Mouse (Mus musculus) liver, embryonic 14.5 days (tissue): Measurements from ENCODE around the gene Defa22. TPM values are rescaled to one million over a fixed set of nuclear protein-coding genes. Genes with fewer than 3 reads are reported as not detected.
"Not testable (repeated sequence)": the region's sequence is repeated elsewhere in the genome, so short reads cannot be mapped to it uniquely, and the experiment has no call there.

Experiments
- ATAC-seq: fragments of 200-750 bp; cut with Nextera tagmentation; 2 replicates; pipeline ENCODE4 v1.8.0; 2017; ENCODE audit warnings: moderate number of reproducible peaks, mild to moderate bottlenecking, moderate library complexity; ENCODE audit not compliant: insufficient read depth
- DNase-seq, 3 experiments: peaks; one replicate each; pipeline ENCODE4 v3.0.0-alpha.2; 2012 to 2013; ENCODE audit warnings: low read depth in 3 of 3, low spot score in 3 of 3
- H3K27ac ChIP-seq: fragments of 300-500 bp; sonication (generic); 2 replicates; pipeline ENCODE4 v1.5.1; 2014; ENCODE audit warnings: moderate library complexity, mild to moderate bottlenecking, control low read depth, inconsistent platforms
- H3K27me3 ChIP-seq: fragments of 300-500 bp; sonication (generic); 2 replicates; pipeline ENCODE4 v1.6.1; 2014; ENCODE audit warnings: mild to moderate bottlenecking, low read length, moderate library complexity; ENCODE audit not compliant: control insufficient read depth, insufficient read depth
- H3K36me3 ChIP-seq: fragments of 300-500 bp; sonication (generic); replicated peaks from 2 replicates; pipeline ENCODE4 v1.6.1; 2014; ENCODE audit warnings: low read depth; ENCODE audit not compliant: control insufficient read depth, insufficient read depth
- H3K4me1 ChIP-seq, 2 experiments: fragments of 200-500 bp in 1 of 2; fragments of 300-500 bp in 1 of 2; sonication (generic) in 1 of 2; replicated peaks; 2 replicates each; pipeline ENCODE4 v1.6.1; 2012 to 2014; ENCODE audit warnings: antibody characterized with exemption in 1 of 2, inconsistent platforms in 1 of 2, low read length in 1 of 2; ENCODE audit not compliant: control insufficient read depth in 2 of 2, insufficient read depth in 2 of 2
- H3K4me2 ChIP-seq: fragments of 300-500 bp; sonication (generic); 2 replicates; pipeline ENCODE4 v1.6.1; 2014; ENCODE audit warnings: low read depth, mild to moderate bottlenecking, control low read depth, moderate library complexity
- H3K4me3 ChIP-seq, 2 experiments: fragments of 200-500 bp in 1 of 2; fragments of 300-500 bp in 1 of 2; sonication (generic) in 1 of 2; 2 replicates each; pipeline ENCODE4 v1.5.1; 2012 to 2014; ENCODE audit warnings: low read depth in 2 of 2, low read length in 2 of 2, mild to moderate bottlenecking in 2 of 2, control low read depth in 1 of 2, inconsistent platforms in 1 of 2, moderate library complexity in 1 of 2; ENCODE audit not compliant: insufficient read depth in 1 of 2
- H3K9ac ChIP-seq: fragments of 300-500 bp; sonication (generic); replicated peaks from 2 replicates; pipeline ENCODE4 v1.6.1; 2014; ENCODE audit warnings: mild to moderate bottlenecking, control low read depth, moderate library complexity
- H3K9me3 ChIP-seq: fragments of 300-500 bp; sonication (generic); 2 replicates; pipeline ENCODE4 v1.6.1; 2016; ENCODE audit warnings: low read length, mixed read lengths; ENCODE audit not compliant: control insufficient read depth
- WGBS: fragments of 180-500 bp; shearing (Covaris S2); extraction: QIAGEN DNeasy Blood & Tissue Kit; methylation state at CpG from one replicate; pipeline ENCODE4 v1.1.7; 2014; ENCODE audit not compliant: insufficient replicate concordance; 5-methylcytosine and 5-hydroxymethylcytosine counted together
- polyA plus RNA-seq, 2 experiments: library from polyadenylated mRNA; depleted of rRNA in 1 of 2; stranded (reverse) in 1 of 2; unstranded in 1 of 2; fragments of >200 nt; fragmentation: Nextera tagmentation in 1 of 2; extraction: Ambion mirVana in 1 of 2; gene quantifications; 2 replicates each; pipeline versions ENCODE4 v1.2.1 to v1.2.3; 2012 to 2014

The Defa22 gene
- not detected in 2 replicates for polyA plus RNA-seq (2012; rRNA removed)
- polyA plus RNA-seq (2014; fragmentation: Nextera tagmentation; extraction: Ambion mirVana), result not detected in 2 replicates

DNA sequence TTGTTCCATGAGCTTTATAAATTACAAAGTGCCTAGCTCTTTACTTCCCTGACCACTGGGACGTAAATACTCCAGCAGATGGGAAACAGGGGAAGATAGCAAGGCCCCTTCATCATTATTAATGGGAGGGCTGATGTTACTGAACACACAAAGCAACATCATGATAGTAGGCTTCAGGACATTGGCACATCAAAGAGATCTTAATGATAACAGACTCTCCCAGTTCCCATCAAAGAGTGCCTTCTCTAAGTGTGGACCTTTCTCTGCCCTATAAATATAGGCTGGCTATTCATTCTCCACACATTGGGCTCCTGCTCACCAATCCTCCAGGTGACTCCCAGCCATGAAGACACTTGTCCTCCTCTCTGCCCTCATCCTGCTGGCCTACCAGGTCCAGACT lies at the start of gene Defa22:
TSS of gene Defa22 (plus strand) at position 301 of the 400 bp plus-strand sequence.
- H3K4me1 ChIP-seq, DNase-seq, H3K9me3 ChIP-seq, H3K36me3 ChIP-seq, H3K4me2 ChIP-seq, H3K27me3 ChIP-seq, H3K9ac ChIP-seq, H3K4me3 ChIP-seq, ATAC-seq, H3K27ac ChIP-seq: not testable (repeated sequence)
- no CpG with 5 or more reads among the region's 1 CpGs for WGBS

- H3K9ac ChIP-seq, H3K4me1 ChIP-seq, H3K27me3 ChIP-seq, H3K9me3 ChIP-seq, H3K27ac ChIP-seq, H3K4me3 ChIP-seq, ATAC-seq, H3K36me3 ChIP-seq, H3K4me2 ChIP-seq, DNase-seq: not testable (repeated sequence)
- 33% methylated on average over 3 of the region's 3 CpGs for WGBS
Measured at GRCm38 (mm10) chr8:21134342-21134741, 27.7 kb upstream of the Defa22 start, which contains the start of gene Defa30. Gene Defa30, plus strand, starts transcription at chr8:21134642.

GRCm38 (mm10) chr8:21191314-21191713 lies 29.2 kb downstream of the Defa22 start, which contains the start of gene Defa31:
Gene Defa31, plus strand, starts transcription at chr8:21191614.
- H3K27me3 ChIP-seq, result not testable (repeated sequence)

GRCm38 (mm10) chr8:21201261-21201660 lies 39.2 kb downstream of the Defa22 start, which contains the start of gene Gm15293:
Gene Gm15293, plus strand, starts transcription at chr8:21201561.
- ATAC-seq, H3K4me1 ChIP-seq, H3K36me3 ChIP-seq, H3K9ac ChIP-seq, H3K9me3 ChIP-seq, H3K4me2 ChIP-seq, H3K27ac ChIP-seq, H3K27me3 ChIP-seq, H3K4me3 ChIP-seq, DNase-seq: not testable (repeated sequence)
- no CpG with 5 or more reads among the region's 1 CpGs for WGBS

More at GRCm38 (mm10) chr8:21191314-21191713, 29.2 kb downstream of the Defa22 start, which contains the start of gene Defa31:
- not testable (repeated sequence) for H3K27ac ChIP-seq, H3K4me3 ChIP-seq, H3K9me3 ChIP-seq, H3K4me1 ChIP-seq, H3K9ac ChIP-seq, H3K4me2 ChIP-seq, H3K36me3 ChIP-seq, DNase-seq, ATAC-seq
- WGBS, result no CpG with 5 or more reads among the region's 1 CpGs

Other genes starting within 250 kb of the Defa22 start
- gene Gm6040, start 240.2 kb upstream of the Defa22 start, polyA plus RNA-seq (2012; rRNA removed), result not detected in 2 replicates
- not detected in 2 replicates for gene Gm6040, start 240.2 kb upstream of the Defa22 start, polyA plus RNA-seq (2014; fragmentation: Nextera tagmentation; extraction: Ambion mirVana)
- gene AY761185, start 217.6 kb upstream of the Defa22 start, polyA plus RNA-seq (2012; rRNA removed), result not detected in 2 replicates
- not detected in 2 replicates for gene AY761185, start 217.6 kb upstream of the Defa22 start, polyA plus RNA-seq (2014; fragmentation: Nextera tagmentation; extraction: Ambion mirVana)
- gene Defa21, start 136.7 kb upstream of the Defa22 start, polyA plus RNA-seq (2012; rRNA removed), result not detected in 2 replicates
- not detected in 2 replicates for gene Defa21, start 136.7 kb upstream of the Defa22 start, polyA plus RNA-seq (2014; fragmentation: Nextera tagmentation; extraction: Ambion mirVana)
- gene Defa23, start 107.2 kb upstream of the Defa22 start, polyA plus RNA-seq (2012; rRNA removed), result not detected in 2 replicates
- gene Defa23, start 107.2 kb upstream of the Defa22 start, polyA plus RNA-seq (2014; fragmentation: Nextera tagmentation; extraction: Ambion mirVana), result not detected in 2 replicates
- not detected in 2 replicates for gene Defa35, start 97.2 kb upstream of the Defa22 start, polyA plus RNA-seq (2012; rRNA removed)
- gene Defa35, start 97.2 kb upstream of the Defa22 start, polyA plus RNA-seq (2014; fragmentation: Nextera tagmentation; extraction: Ambion mirVana), result not detected in 2 replicates
- not detected in 2 replicates for gene Defa25, start 77.8 kb upstream of the Defa22 start, polyA plus RNA-seq (2012; rRNA removed)
- gene Defa25, start 77.8 kb upstream of the Defa22 start, polyA plus RNA-seq (2014; fragmentation: Nextera tagmentation; extraction: Ambion mirVana), result not detected in 2 replicates
- gene Gm14851, start 66.2 kb upstream of the Defa22 start, polyA plus RNA-seq (2012; rRNA removed), result not detected in 2 replicates
- gene Gm14851, start 66.2 kb upstream of the Defa22 start, polyA plus RNA-seq (2014; fragmentation: Nextera tagmentation; extraction: Ambion mirVana), result not detected in 2 replicates
- gene Defa30, start 27.6 kb upstream of the Defa22 start, polyA plus RNA-seq (2012; rRNA removed), result not detected in 2 replicates
- not detected in 2 replicates for gene Defa30, start 27.6 kb upstream of the Defa22 start, polyA plus RNA-seq (2014; fragmentation: Nextera tagmentation; extraction: Ambion mirVana)
- gene Defa31, start 29.3 kb downstream of the Defa22 start, polyA plus RNA-seq (2012; rRNA removed), result not detected in 2 replicates
- gene Defa31, start 29.3 kb downstream of the Defa22 start, polyA plus RNA-seq (2014; fragmentation: Nextera tagmentation; extraction: Ambion mirVana), result not detected in 2 replicates
- gene Gm15293, start 39.3 kb downstream of the Defa22 start, polyA plus RNA-seq (2012; rRNA removed), result not detected in 2 replicates
- gene Gm15293, start 39.3 kb downstream of the Defa22 start, polyA plus RNA-seq (2014; fragmentation: Nextera tagmentation; extraction: Ambion mirVana), result not detected in 2 replicates
- not detected in 2 replicates for gene Gm15292, start 87.5 kb downstream of the Defa22 start, polyA plus RNA-seq (2012; rRNA removed)
- gene Gm15292, start 87.5 kb downstream of the Defa22 start, polyA plus RNA-seq (2014; fragmentation: Nextera tagmentation; extraction: Ambion mirVana), result not detected in 2 replicates
- gene Defa27, start 153.3 kb downstream of the Defa22 start, polyA plus RNA-seq (2012; rRNA removed), result not detected in 2 replicates
- not detected in 2 replicates for gene Defa27, start 153.3 kb downstream of the Defa22 start, polyA plus RNA-seq (2014; fragmentation: Nextera tagmentation; extraction: Ambion mirVana)
- gene Defa29, start 164.7 kb downstream of the Defa22 start, polyA plus RNA-seq (2012; rRNA removed), result not detected in 2 replicates
- gene Defa29, start 164.7 kb downstream of the Defa22 start, polyA plus RNA-seq (2014; fragmentation: Nextera tagmentation; extraction: Ambion mirVana), result not detected in 2 replicates
- gene Defa2, start 216.2 kb downstream of the Defa22 start, polyA plus RNA-seq (2012; rRNA removed), result not detected in 2 replicates
- not detected in 2 replicates for gene Defa2, start 216.2 kb downstream of the Defa22 start, polyA plus RNA-seq (2014; fragmentation: Nextera tagmentation; extraction: Ambion mirVana)
- not detected in 2 replicates for gene Defa33, start 229.5 kb downstream of the Defa22 start, polyA plus RNA-seq (2012; rRNA removed)
- gene Defa33, start 229.5 kb downstream of the Defa22 start, polyA plus RNA-seq (2014; fragmentation: Nextera tagmentation; extraction: Ambion mirVana), result not detected in 2 replicates